Mouse (Mus musculus) testis, postnatal 10 days (tissue): ENCODE results near the gene Rab11fip3.
A peak's percentile ranks its signal among the peaks of the same experiment; 100 is the strongest.
"Not testable (repeated sequence)": the region's sequence is repeated elsewhere in the genome, so short reads cannot be mapped to it uniquely, and the experiment has no call there.

Source experiments
- DNase-seq: peaks from one replicate; pipeline ENCODE4 v3.0.0; 2021; ENCODE audit warnings: low spot score

Gene Rab11fip3

GRCm38 (mm10) chr17:26068831-26069739 is at the start of gene Rab11fip3:
Rab11fip3 (minus strand) TSS chr17:26069555.
- peak; percentile 85 for DNase-seq

- DNase-seq = peak; percentile 40
These were observed 47.3 kb upstream of the Rab11fip3 start for GRCm38 (mm10) chr17:26116503-26117258.

GRCm38 (mm10) chr17:26115956-26116487 is 46.7 kb upstream of the Rab11fip3 start:
- DNase-seq = peak; percentile 31

- peak; percentile 39 for DNase-seq
These were observed 46.0 kb upstream of the Rab11fip3 start for GRCm38 (mm10) chr17:26115205-26115898.

- not testable (repeated sequence) for DNase-seq
These were observed 45.1 kb upstream of the Rab11fip3 start for GRCm38 (mm10) chr17:26114461-26114860.

GRCm38 (mm10) chr17:26114061-26114460 is 44.7 kb upstream of the Rab11fip3 start:
- DNase-seq = no peak

GRCm38 (mm10) chr17:26113181-26113948 is 44.0 kb upstream of the Rab11fip3 start, which contains the start of gene Tmem8:
Tmem8 (plus strand) TSS chr17:26113299.
- DNase-seq = peak; percentile 79

- DNase-seq = no peak
These were observed 43.4 kb upstream of the Rab11fip3 start for GRCm38 (mm10) chr17:26112751-26113150.

GRCm38 (mm10) chr17:26111722-26112121 is 42.4 kb upstream of the Rab11fip3 start:
- no peak for DNase-seq

GRCm38 (mm10) chr17:26111024-26111423 is 41.7 kb upstream of the Rab11fip3 start:
- no peak for DNase-seq

GRCm38 (mm10) chr17:26110156-26110555 is 40.8 kb upstream of the Rab11fip3 start:
- no peak for DNase-seq

- no peak for DNase-seq
These were observed 36.3 kb upstream of the Rab11fip3 start for GRCm38 (mm10) chr17:26105619-26106018.

- DNase-seq = no peak
These were observed 32.1 kb upstream of the Rab11fip3 start for GRCm38 (mm10) chr17:26101478-26101877.

- no peak for DNase-seq
These were observed 30.8 kb upstream of the Rab11fip3 start for GRCm38 (mm10) chr17:26100166-26100565.

- not testable (repeated sequence) for DNase-seq
These were observed 30.0 kb upstream of the Rab11fip3 start for GRCm38 (mm10) chr17:26099316-26099715.

- DNase-seq = no peak
These were observed 29.1 kb upstream of the Rab11fip3 start for GRCm38 (mm10) chr17:26098461-26098860.

- DNase-seq = peak; percentile 75
These were observed 25.9 kb upstream of the Rab11fip3 start, which contains the start of gene Nme4 for GRCm38 (mm10) chr17:26095121-26095740. Nme4 (minus strand) TSS chr17:26095602.

- DNase-seq = no peak
These were observed 25.3 kb upstream of the Rab11fip3 start for GRCm38 (mm10) chr17:26094531-26095110.

GRCm38 (mm10) chr17:26089905-26090632 is 20.7 kb upstream of the Rab11fip3 start, which contains the start of gene Decr2:
Decr2 (minus strand) TSS chr17:26090337.
- DNase-seq = peak; percentile 89
